Mouse (Mus musculus) ES-E14 (cell line): ENCODE measurements at regions not wholly inside any gene's neighbourhood (a gene's known extent, or its start where the extent isn't known, plus 50 kb on each side); places are given as distances from the start of the nearest gene placed in this dataset.

Experiments used
- DNase-seq: peaks from one replicate; pipeline ENCODE4 v3.0.0-alpha.2; 2013; ENCODE audit warnings: low read depth, low spot score
- H3K27ac ChIP-seq: 2 replicates; pipeline ENCODE4 v1.5.1; 2012; ENCODE audit warnings: low read depth, mild to moderate bottlenecking, low read length, moderate library complexity, mixed read lengths; ENCODE audit not compliant: poor library complexity, insufficient read depth, severe bottlenecking
- H3K36me3 ChIP-seq: 2 replicates; pipeline ENCODE4 v1.6.1; 2012; ENCODE audit warnings: mild to moderate bottlenecking, low read length, moderate library complexity, mixed read lengths; ENCODE audit not compliant: control insufficient read depth, poor library complexity, insufficient read depth, severe bottlenecking
- H3K4me1 ChIP-seq, 2 experiments: fragments of 150-350 bp in 1 of 2; sonication (generic) in 1 of 2; 2 replicates each; pipeline ENCODE4 v1.6.1; 2012; ENCODE audit warnings: low read length in 2 of 2, mild to moderate bottlenecking in 1 of 2, mixed read lengths in 1 of 2; ENCODE audit not compliant: control insufficient read depth in 2 of 2, insufficient read depth in 2 of 2, poor library complexity in 1 of 2
- H3K4me3 ChIP-seq, 2 experiments: fragments of 150-350 bp in 1 of 2; sonication (generic) in 1 of 2; 2 replicates each; pipeline ENCODE4 v1.5.1; 2012; ENCODE audit warnings: low read length in 2 of 2, low read depth in 1 of 2, mild to moderate bottlenecking in 1 of 2, mixed read lengths in 1 of 2; ENCODE audit not compliant: insufficient read depth in 1 of 2, poor library complexity in 1 of 2, severe bottlenecking in 1 of 2
- H3K9ac ChIP-seq: 2 replicates; pipeline ENCODE4 v1.6.1; 2012; ENCODE audit warnings: low read depth, mild to moderate bottlenecking, low read length, mixed read lengths; ENCODE audit not compliant: poor library complexity, insufficient read depth, severe bottlenecking
- H3K9me3 ChIP-seq: fragments of 150-350 bp; sonication (generic); 2 replicates; pipeline ENCODE4 v1.6.1; 2012; ENCODE audit warnings: low read depth, mild to moderate bottlenecking, low read length; ENCODE audit not compliant: control insufficient read depth, insufficient read depth
- CHD2 ChIP-seq: IDR thresholded peaks from 2 replicates; pipeline ENCODE4 v1.6.1; 2014; ENCODE audit warnings: mild to moderate bottlenecking, low read depth, low read length, inconsistent platforms
- HCFC1 ChIP-seq: IDR thresholded peaks from 2 replicates; pipeline ENCODE4 v1.6.1; 2012; ENCODE audit warnings: low read length, inconsistent platforms, borderline replicate concordance; ENCODE audit not compliant: insufficient read depth
- MAFK ChIP-seq: IDR thresholded peaks from 2 replicates; pipeline ENCODE4 v1.6.1; 2014; ENCODE audit warnings: mild to moderate bottlenecking, low read depth, low read length, inconsistent platforms; ENCODE audit not compliant: insufficient read depth
- ZC3H11A ChIP-seq: IDR thresholded peaks from 2 replicates; pipeline ENCODE4 v1.6.1; 2012; ENCODE audit warnings: low read depth, mild to moderate bottlenecking, inconsistent platforms, low read length, borderline replicate concordance
- ZNF384 ChIP-seq: IDR thresholded peaks from 2 replicates; pipeline ENCODE4 v1.6.1; 2012; ENCODE audit warnings: low read depth, low read length, inconsistent platforms
- in situ Hi-C, 2 experiments: fragments of 600-800 bp; cut with MboI; formaldehyde crosslinking; loops; one replicate each; pipeline ENCODE4 v1.15.1; 2025; ENCODE audit warnings: low sequenced_read_pairs in 2 of 2, inconsistent platforms in 1 of 2; ENCODE audit not compliant: unreplicated experiment in 2 of 2

GRCm38 (mm10) chr15:26469901-26470383 lies 161.1 kb downstream of the March11 start:
- TF ChIP-seq ZC3H11A (0 out of 2 replicates have a peak, but pooled peaks have one; percentile 40), MAFK (0 out of 2 replicates have a peak, but pooled peaks have one; percentile 21), CHD2 (no peak), HCFC1 (no peak), ZNF384 (no peak)
- no peaks in the 10 kb centered on the region for H3K4me1 ChIP-seq
- peak; percentile 51 for DNase-seq
- no peak overlapping the region for H3K9ac ChIP-seq
- H3K4me3 ChIP-seq, result no peak overlapping the region
- in situ Hi-C loops, result no loop called here
- H3K27ac ChIP-seq, result no peak overlapping the region
- H3K9me3 ChIP-seq, result no peaks in the 10 kb centered on the region
- no peaks in the 10 kb centered on the region for H3K36me3 ChIP-seq

DNA sequence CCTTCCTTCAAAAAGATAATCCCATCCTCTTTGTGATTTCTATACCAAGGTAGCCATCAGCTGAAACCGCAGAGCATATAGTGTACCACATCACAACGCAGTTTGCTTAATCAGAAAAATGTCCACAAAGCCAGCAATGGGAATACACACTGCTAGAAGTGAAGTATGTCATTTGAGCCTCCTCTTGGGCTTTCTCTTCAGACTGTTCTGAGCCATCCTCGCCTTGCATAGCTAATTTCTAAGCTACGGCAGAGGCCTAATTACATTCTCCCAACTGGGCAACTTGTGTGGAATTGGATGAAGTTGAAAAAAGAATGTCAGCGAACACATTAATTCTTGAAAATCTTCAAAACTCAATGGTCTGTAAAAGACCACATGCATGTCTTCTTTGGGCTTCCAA lies 178.5 kb downstream of the March11 start:
- no peak overlapping the region for H3K4me3 ChIP-seq
- in situ Hi-C loops, result no loop called here
- DNase-seq, result no peak
- H3K9ac ChIP-seq, result no peak overlapping the region
- no peaks in the 10 kb centered on the region for H3K9me3 ChIP-seq
- TF ChIP-seq ZC3H11A (no peak), ZNF384 (no peak), HCFC1 (no peak), MAFK (no peak), CHD2 (no peak)
- no peaks in the 10 kb centered on the region for H3K4me1 ChIP-seq
- H3K36me3 ChIP-seq, result no peaks in the 10 kb centered on the region
- no peak overlapping the region for H3K27ac ChIP-seq
